Mouse (Mus musculus): ENCODE measurements at regions not wholly inside any gene's neighbourhood (a gene's known extent, or its start where the extent isn't known, plus 50 kb on each side); places are given as distances from the start of the nearest gene placed in this dataset.

GRCm38 (mm10) chr12:28176016-28176415, 376.2 kb downstream of the Dcdc2c start:
- DNase-seq, result no peak

GRCm38 (mm10) chr12:28174078-28174477, 378.1 kb downstream of the Dcdc2c start:
- DNase-seq, result no peak

- no peak for DNase-seq
Observed at GRCm38 (mm10) chr12:28158786-28159185, 393.4 kb downstream of the Dcdc2c start.

- DNase-seq, result no peak
Observed at GRCm38 (mm10) chr12:28150759-28151158, 401.4 kb downstream of the Dcdc2c start.

GRCm38 (mm10) chr12:28135810-28136592, 416.2 kb downstream of the Dcdc2c start:
- no peak for DNase-seq

GRCm38 (mm10) chr12:28122766-28123165, 429.4 kb downstream of the Dcdc2c start:
- DNase-seq, result no peak

GRCm38 (mm10) chr12:28120106-28120505, 432.1 kb downstream of the Dcdc2c start:
- DNase-seq, result no peak

- no peak for DNase-seq
Observed at GRCm38 (mm10) chr12:28090673-28091072, 461.5 kb downstream of the Dcdc2c start.

- no peak for DNase-seq
Observed at GRCm38 (mm10) chr12:28085460-28085859, 466.7 kb downstream of the Dcdc2c start.

- DNase-seq, result no peak
Observed at GRCm38 (mm10) chr12:28076606-28077005, 475.6 kb downstream of the Dcdc2c start.

- DNase-seq, result no peak
Observed at GRCm38 (mm10) chr12:28068584-28068983, 483.6 kb downstream of the Dcdc2c start.

- no peak for DNase-seq
Observed at GRCm38 (mm10) chr12:28060281-28060680, 491.9 kb downstream of the Dcdc2c start.

GRCm38 (mm10) chr12:28055518-28056280, 496.5 kb downstream of the Dcdc2c start:
- no peak for DNase-seq

- DNase-seq, result no peak
Observed at GRCm38 (mm10) chr12:28054444-28054843, 497.8 kb downstream of the Dcdc2c start.

GRCm38 (mm10) chr12:28047989-28048388, 504.2 kb downstream of the Dcdc2c start:
- DNase-seq, result no peak

GRCm38 (mm10) chr12:28038161-28038911, 513.9 kb downstream of the Dcdc2c start:
- no peak for DNase-seq

- no peak for DNase-seq
Observed at GRCm38 (mm10) chr12:27999170-27999569, 553.0 kb downstream of the Dcdc2c start.

GRCm38 (mm10) chr12:27992152-27992551, 560.0 kb downstream of the Dcdc2c start:
- no peak for DNase-seq

GRCm38 (mm10) chr12:27984261-27984841, 567.8 kb downstream of the Dcdc2c start:
- no peak for DNase-seq

- no peak for DNase-seq
Observed at GRCm38 (mm10) chr12:27978257-27978931, 573.8 kb downstream of the Dcdc2c start.

GRCm38 (mm10) chr12:27977548-27978256, 574.5 kb downstream of the Dcdc2c start:
- DNase-seq, result no peak

GRCm38 (mm10) chr12:27962908-27963307, 589.3 kb downstream of the Dcdc2c start:
- DNase-seq, result no peak
